Mouse (Mus musculus) MEL (cell line): ENCODE results near the gene Fam20c.

Experiments
- CTCF ChIP-seq, 3 experiments: IDR thresholded peaks in 2 of 3; conservative IDR thresholded peaks in 1 of 3; 2 replicates each; pipeline ENCODE4 v1.5.1; 2011 to 2012; ENCODE audit warnings: low read length in 3 of 3, low read depth in 2 of 3, mild to moderate bottlenecking in 2 of 3, improper control_type of control experiment in 1 of 3, inconsistent platforms in 1 of 3, mixed read lengths in 1 of 3, moderate library complexity in 1 of 3; ENCODE audit not compliant: control insufficient read depth in 1 of 3, insufficient read depth in 1 of 3, poor library complexity in 1 of 3, severe bottlenecking in 1 of 3
- ELF1 ChIP-seq: IDR thresholded peaks from 2 replicates; pipeline ENCODE4 v1.6.1; 2014; ENCODE audit warnings: low read depth, mild to moderate bottlenecking, inconsistent platforms, low read length, improper control_type of control experiment, moderate library complexity
- EP300 ChIP-seq, 2 experiments: IDR thresholded peaks; 2 replicates each; pipeline ENCODE4 v1.6.1; 2011; ENCODE audit warnings: improper control_type of control experiment in 2 of 2, low read length in 2 of 2, low read depth in 1 of 2, mild to moderate bottlenecking in 1 of 2
- GATA1 ChIP-seq: IDR thresholded peaks from 2 replicates; pipeline ENCODE4 v1.6.1; 2011; ENCODE audit warnings: low read depth, low read length, improper control_type of control experiment
- KAT2A ChIP-seq: conservative IDR thresholded peaks from 2 replicates; pipeline ENCODE4 v1.6.1; 2012; ENCODE audit warnings: low read depth, low read length, improper control_type of control experiment, inconsistent platforms
- MAFK ChIP-seq: IDR thresholded peaks from 2 replicates; pipeline ENCODE4 v1.6.1; 2011; ENCODE audit warnings: low read depth, mild to moderate bottlenecking, low read length, improper control_type of control experiment, borderline replicate concordance
- MAX ChIP-seq: IDR thresholded peaks from 2 replicates; pipeline ENCODE4 v1.6.1; 2011; ENCODE audit warnings: low read length, improper control_type of control experiment
- MEF2A ChIP-seq: IDR thresholded peaks from 2 replicates; pipeline ENCODE4 v1.6.1; 2014; ENCODE audit warnings: low read depth, mild to moderate bottlenecking, inconsistent platforms, low read length, improper control_type of control experiment; ENCODE audit not compliant: poor library complexity, insufficient replicate concordance, severe bottlenecking; ENCODE audit errors: extremely low read depth
- NELFE ChIP-seq: IDR thresholded peaks from 2 replicates; pipeline ENCODE4 v1.6.1; 2011; ENCODE audit warnings: low read depth, low read length, improper control_type of control experiment
- RCOR1 ChIP-seq: IDR thresholded peaks from 2 replicates; pipeline ENCODE4 v1.6.1; 2012; ENCODE audit warnings: low read depth, mild to moderate bottlenecking, inconsistent platforms, low read length, improper control_type of control experiment
- SIN3A ChIP-seq: IDR thresholded peaks from 2 replicates; pipeline ENCODE4 v1.6.1; 2012; ENCODE audit warnings: low read length, improper control_type of control experiment, inconsistent platforms
- TBP ChIP-seq: IDR thresholded peaks from 2 replicates; pipeline ENCODE4 v1.8.0; 2011; ENCODE audit warnings: low read depth, low read length, improper control_type of control experiment
- ZNF384 ChIP-seq: IDR thresholded peaks from 2 replicates; pipeline ENCODE4 v1.6.1; 2012; ENCODE audit warnings: low read depth, mild to moderate bottlenecking, inconsistent platforms, low read length, improper control_type of control experiment

DNA sequence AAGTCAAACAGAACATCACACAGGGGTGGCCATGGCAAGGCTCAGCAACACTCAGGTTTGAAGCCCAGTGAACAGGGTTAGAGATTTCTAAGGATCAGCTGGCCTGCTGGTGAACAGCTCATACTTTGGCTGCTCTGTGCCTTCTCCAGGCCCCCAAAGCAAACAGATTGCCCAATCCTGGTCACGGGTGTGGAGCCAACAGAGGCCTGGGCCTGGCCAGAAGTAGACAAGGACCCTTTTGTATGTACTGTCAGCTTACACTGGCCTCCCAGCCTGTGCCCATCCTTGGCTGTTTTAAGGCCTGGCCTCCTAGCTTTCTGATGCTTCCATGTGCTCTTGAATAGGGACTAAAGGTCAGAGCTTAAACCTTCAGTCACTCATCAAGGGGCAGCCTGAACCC, 22.0 kb downstream of the Fam20c start:
- TF ChIP-seq SIN3A, result no peak
- TF ChIP-seq ELF1, result no peak
- no peak for TF ChIP-seq MAFK
- no peak for TF ChIP-seq CTCF (IDR thresholded peaks at IDR 0.05 in 2 of 3, conservative IDR thresholded peaks at IDR 0.05 in 1 of 3; ENCODE audit: control insufficient read depth in 1 of 3, insufficient read depth in 1 of 3, low read depth in 2 of 3, low read length in 3 of 3, poor library complexity in 1 of 3, severe bottlenecking in 1 of 3)
- TF ChIP-seq ZNF384, result no peak
- TF ChIP-seq GATA1, result no peak
- no peak for TF ChIP-seq MAX
- TF ChIP-seq EP300 (IDR thresholded peaks at IDR 0.05; ENCODE audit: low read depth in 1 of 2, low read length in 2 of 2), result no peak
- TF ChIP-seq TBP, result no peak
- no peak for TF ChIP-seq RCOR1
- no peak for TF ChIP-seq MEF2A
- no peak for TF ChIP-seq NELFE
- TF ChIP-seq KAT2A, result no peak
